Mouse (Mus musculus) spleen, adult 2 months (tissue): ENCODE measurements around the gene Olfr693.

Source experiments
- CTCF ChIP-seq: fragments of 200-500 bp; IDR thresholded peaks from 2 replicates; pipeline ENCODE4 v1.5.1; 2011; ENCODE audit warnings: mild to moderate bottlenecking, inconsistent platforms; ENCODE audit not compliant: insufficient read depth, insufficient read length, insufficient replicate concordance; ENCODE audit errors: extremely low read depth
- POLR2A ChIP-seq: fragments of 200-500 bp; IDR thresholded peaks from 2 replicates; pipeline ENCODE4 v1.6.1; 2011; ENCODE audit warnings: low read depth, low read length, inconsistent platforms

DNA sequence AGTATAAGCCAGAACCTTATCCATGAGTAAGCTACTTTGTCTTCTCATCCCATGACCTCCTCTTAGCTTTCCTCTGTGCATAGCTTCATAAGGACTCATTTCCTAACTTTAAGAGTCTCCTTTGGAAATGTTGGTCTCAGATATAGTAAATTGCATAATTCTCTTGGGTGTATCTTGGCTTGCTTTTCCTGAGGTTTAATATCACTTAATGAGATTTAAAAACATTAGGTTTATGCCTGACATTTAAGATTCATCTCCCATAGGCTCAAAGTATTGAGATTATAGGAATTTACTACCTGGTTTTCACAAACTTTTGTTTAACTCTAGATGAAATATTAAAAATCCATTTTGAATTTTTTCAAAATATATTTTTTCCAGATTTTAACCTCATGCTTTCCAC, 35.9 kb upstream of the Olfr693 start, which contains the start of gene Olfr695:
- TF ChIP-seq CTCF (no peak), POLR2A (no peak)
